Mouse (Mus musculus): ENCODE measurements around the gene Zcchc18.

GRCm38 (mm10) chrX:136959688-136960087 is 33.3 kb upstream of the Zcchc18 start:
- peak; percentile 60 for TF ChIP-seq CTCF (IDR thresholded peaks at IDR 0.05; ENCODE audit: borderline replicate concordance, insufficient read depth, low read depth, low read length)
- no peak for TF ChIP-seq POLR2A (IDR thresholded peaks at IDR 0.05; ENCODE audit: borderline replicate concordance, insufficient read depth, low read length)

Data from cerebellum, adult 2 months (tissue).